Mouse (Mus musculus): ENCODE measurements around the gene Rpp40.

GRCm38 (mm10) chr13:35870659-35871058, 35.5 kb downstream of the Rpp40 start:
- TF ChIP-seq CTCF (conservative IDR thresholded peaks at IDR 0.05; ENCODE audit: low read length) (no peak), POU5F1 (IDR thresholded peaks at IDR 0.05; ENCODE audit: borderline replicate concordance, low read length) (no peak), NANOG (IDR thresholded peaks at IDR 0.05; ENCODE audit: borderline replicate concordance, low read length) (no peak)
